Mouse (Mus musculus): ENCODE data around the gene Arfrp1. TPM values are rescaled to one million over a fixed set of nuclear protein-coding genes. Genes with fewer than 3 reads are reported as not detected.

The Arfrp1 gene
- polyA plus RNA-seq, 3 experiments from 2014 or later: 60.4 to 69.3 (median 60.4) TPM

Other genes with a start within 250 kb of the Arfrp1 start
- gene Kcnq2, start 230.1 kb downstream of the Arfrp1 start, polyA plus RNA-seq (2017; shearing (Covaris generic)): under 1 TPM in 1 of 3 experiments, not detected in 2; 0.19 TPM
- gene Eef1a2, start 208.4 kb downstream of the Arfrp1 start, polyA plus RNA-seq (2017; shearing (Covaris generic)): not detected
- gene Ppdpf, start 178.2 kb downstream of the Arfrp1 start, polyA plus RNA-seq (2017; shearing (Covaris generic)): 100 to 1,000 TPM; 128 to 152 (median 146) TPM
- gene Ptk6, start 162.6 kb downstream of the Arfrp1 start, polyA plus RNA-seq (2017; shearing (Covaris generic)): under 1 TPM in 1 of 3 experiments, not detected in 2; 0.09 TPM
- under 1 TPM in 2 of 3 experiments, not detected in 1; 0.19 to 0.35 TPM for gene Srms, start 152.2 kb downstream of the Arfrp1 start, polyA plus RNA-seq (2017; shearing (Covaris generic))
- gene Fndc11, start 145.4 kb downstream of the Arfrp1 start, polyA plus RNA-seq (2017; shearing (Covaris generic)): 1 to 10 TPM in 1 of 3 experiments, under 1 TPM in 2; 0.34 to 1.6 (median 0.53) TPM
- gene Helz2, start 123.4 kb downstream of the Arfrp1 start, polyA plus RNA-seq (2017; shearing (Covaris generic)): 10 to 100 TPM; 15.5 to 19.9 (median 17.9) TPM
- gene Gmeb2, start 77.4 kb downstream of the Arfrp1 start, polyA plus RNA-seq (2017; shearing (Covaris generic)): 10 to 100 TPM in 2 of 3 experiments, 1 to 10 TPM in 1; 9.1 to 12.8 (median 11.0) TPM
- not detected for gene Stmn3, start 50.9 kb downstream of the Arfrp1 start, polyA plus RNA-seq (2017; shearing (Covaris generic))
- gene Rtel1, start 45.7 kb downstream of the Arfrp1 start, polyA plus RNA-seq (2017; shearing (Covaris generic)): 10 to 100 TPM; 31.4 to 34.5 (median 32.2) TPM
- gene Zgpat, start 476 bp downstream of the Arfrp1 start, polyA plus RNA-seq (2017; shearing (Covaris generic)): 10 to 100 TPM; 18.5 to 21.8 (median 20.9) TPM
- gene Lime1, start 14.7 kb upstream of the Arfrp1 start, polyA plus RNA-seq (2017; shearing (Covaris generic)): 100 to 1,000 TPM; 340 to 573 (median 348) TPM
- gene Zbtb46, start 94.0 kb upstream of the Arfrp1 start, polyA plus RNA-seq (2017; shearing (Covaris generic)): 1 to 10 TPM; 3.6 to 4.3 (median 3.7) TPM
- not detected for gene Abhd16b, start 127.8 kb upstream of the Arfrp1 start, polyA plus RNA-seq (2017; shearing (Covaris generic))
- gene Tpd52l2, start 131.7 kb upstream of the Arfrp1 start, polyA plus RNA-seq (2017; shearing (Covaris generic)): 100 to 1,000 TPM in 2 of 3 experiments, 10 to 100 TPM in 1; 89.9 to 113 (median 102) TPM
- gene Dnajc5, start 155.1 kb upstream of the Arfrp1 start, polyA plus RNA-seq (2017; shearing (Covaris generic)): 10 to 100 TPM; 37.5 to 41.7 (median 39.3) TPM
- gene Uckl1, start 219.5 kb upstream of the Arfrp1 start, polyA plus RNA-seq (2017; shearing (Covaris generic)): 100 to 1,000 TPM; 108 to 199 (median 172) TPM
- gene Prpf6, start 226.5 kb upstream of the Arfrp1 start, polyA plus RNA-seq (2017; shearing (Covaris generic)): 10 to 100 TPM; 57.4 to 96.0 (median 81.2) TPM
- 10 to 100 TPM; 11.6 to 43.1 (median 25.3) TPM for gene Zfp512b, start 227.4 kb upstream of the Arfrp1 start, polyA plus RNA-seq (2017; shearing (Covaris generic))
- 10 to 100 TPM in 2 of 3 experiments, 1 to 10 TPM in 1; 9.4 to 14.3 (median 10.4) TPM for gene Samd10, start 233.8 kb upstream of the Arfrp1 start, polyA plus RNA-seq (2017; shearing (Covaris generic))

All from inflammation-experienced regulatory T-cells, adult 6 months (primary cell).